Mouse (Mus musculus) frontal cortex, postnatal 36 days (tissue): ENCODE measurements at regions not wholly inside any gene's neighbourhood (a gene's known extent, or its start where the extent isn't known, plus 50 kb on each side); places are given as distances from the start of the nearest gene placed in this dataset.

Experiments used
- DNase-seq, 2 experiments: peaks; one replicate each; pipeline ENCODE4 v3.0.0; 2022; ENCODE audit warnings: low spot score in 2 of 2

GRCm38 (mm10) chr13:44394016-44394415 is 335.3 kb upstream of the Jarid2 start:
- no peak for DNase-seq

- peak; percentile 46 to 64 for DNase-seq
These were observed 330.5 kb upstream of the Jarid2 start for GRCm38 (mm10) chr13:44398613-44399369.

- DNase-seq = no peak
These were observed 329.9 kb upstream of the Jarid2 start for GRCm38 (mm10) chr13:44399370-44399685.

GRCm38 (mm10) chr13:44399831-44400321 is 329.4 kb upstream of the Jarid2 start:
- DNase-seq = no peak

- no peak for DNase-seq
These were observed 325.2 kb upstream of the Jarid2 start for GRCm38 (mm10) chr13:44404010-44404575.

GRCm38 (mm10) chr13:44407307-44407706 is 322.0 kb upstream of the Jarid2 start:
- DNase-seq = no peak

GRCm38 (mm10) chr13:44408619-44408959 is 320.7 kb upstream of the Jarid2 start:
- DNase-seq = no peak

- no peak for DNase-seq
These were observed 320.1 kb upstream of the Jarid2 start for GRCm38 (mm10) chr13:44408960-44409719.

- no peak for DNase-seq
These were observed 319.6 kb upstream of the Jarid2 start for GRCm38 (mm10) chr13:44409720-44410047.

GRCm38 (mm10) chr13:44411781-44412496 is 317.3 kb upstream of the Jarid2 start:
- no peak for DNase-seq

GRCm38 (mm10) chr13:44413305-44413704 is 316.0 kb upstream of the Jarid2 start:
- DNase-seq = no peak

GRCm38 (mm10) chr13:44415971-44416370 is 313.3 kb upstream of the Jarid2 start:
- DNase-seq = no peak

- no peak for DNase-seq
These were observed 312.3 kb upstream of the Jarid2 start for GRCm38 (mm10) chr13:44416986-44417385.

- no peak for DNase-seq
These were observed 310.2 kb upstream of the Jarid2 start for GRCm38 (mm10) chr13:44419056-44419455.

GRCm38 (mm10) chr13:44419472-44420226 is 309.6 kb upstream of the Jarid2 start:
- DNase-seq = no peak

GRCm38 (mm10) chr13:44420227-44420592 is 309.1 kb upstream of the Jarid2 start:
- DNase-seq = no peak

GRCm38 (mm10) chr13:44420941-44421340 is 308.3 kb upstream of the Jarid2 start:
- no peak for DNase-seq

GRCm38 (mm10) chr13:44421426-44421825 is 307.8 kb upstream of the Jarid2 start:
- DNase-seq = peak; percentile 57 to 76

GRCm38 (mm10) chr13:44421922-44422321 is 307.4 kb upstream of the Jarid2 start:
- no peak for DNase-seq

GRCm38 (mm10) chr13:44430492-44430891 is 298.8 kb upstream of the Jarid2 start:
- DNase-seq = no peak

GRCm38 (mm10) chr13:44437709-44438108 is 291.6 kb upstream of the Jarid2 start:
- no peak for DNase-seq

GRCm38 (mm10) chr13:44441061-44441460 is 288.2 kb upstream of the Jarid2 start:
- no peak for DNase-seq
